Mouse (Mus musculus) midbrain, embryonic 16.5 days (tissue): ENCODE measurements around the gene Kcnip4. TPM values are rescaled to one million over a fixed set of nuclear protein-coding genes. Genes with fewer than 3 reads are reported as not detected.

Experiments
- ATAC-seq: fragments of 200-750 bp; cut with Nextera tagmentation; 2 replicates; pipeline ENCODE4 v1.8.0; 2017; ENCODE audit warnings: moderate TSS enrichment
- H3K27ac ChIP-seq: fragments of 300-500 bp; sonication (generic); 2 replicates; pipeline ENCODE4 v1.5.1; 2014; ENCODE audit warnings: mild to moderate bottlenecking, low read length, mixed read lengths
- H3K27me3 ChIP-seq: fragments of 300-500 bp; sonication (generic); 2 replicates; pipeline ENCODE4 v1.6.1; 2014; ENCODE audit warnings: low read depth, low read length, mixed read lengths; ENCODE audit not compliant: control insufficient read depth, insufficient read depth
- H3K36me3 ChIP-seq: fragments of 300-500 bp; sonication (generic); 2 replicates; pipeline ENCODE4 v1.6.1; 2014; ENCODE audit warnings: mild to moderate bottlenecking, low read length, moderate library complexity, mixed read lengths; ENCODE audit not compliant: control insufficient read depth, insufficient read depth
- H3K4me1 ChIP-seq: fragments of 300-500 bp; sonication (generic); 2 replicates; pipeline ENCODE4 v1.6.1; 2014; ENCODE audit warnings: mild to moderate bottlenecking, low read length, mixed read lengths; ENCODE audit not compliant: control insufficient read depth, insufficient read depth
- H3K4me2 ChIP-seq: fragments of 300-500 bp; sonication (generic); 2 replicates; pipeline ENCODE4 v1.6.1; 2014; ENCODE audit warnings: mild to moderate bottlenecking, low read length, mixed read lengths
- H3K4me3 ChIP-seq: fragments of 300-500 bp; sonication (generic); 2 replicates; pipeline ENCODE4 v1.5.1; 2014; ENCODE audit warnings: low read depth, mild to moderate bottlenecking, low read length, moderate library complexity, mixed read lengths
- H3K9ac ChIP-seq: fragments of 300-500 bp; sonication (generic); 2 replicates; pipeline ENCODE4 v1.6.1; 2014; ENCODE audit warnings: low read depth, low read length, mixed read lengths
- H3K9me3 ChIP-seq: fragments of 300-500 bp; sonication (generic); replicated peaks from 2 replicates; pipeline ENCODE4 v1.6.1; 2014; ENCODE audit warnings: mild to moderate bottlenecking, low read length, mixed read lengths; ENCODE audit not compliant: control insufficient read depth, poor library complexity, severe bottlenecking
- WGBS: fragments of 180-500 bp; shearing (Covaris S2); extraction: QIAGEN DNeasy Blood & Tissue Kit; methylation state at CpG from one replicate; pipeline ENCODE4 v1.1.7; 2014; 5-methylcytosine and 5-hydroxymethylcytosine counted together
- polyA plus RNA-seq: library from polyadenylated mRNA; unstranded; fragments of >200 nt; fragmentation: Nextera tagmentation; extraction: Ambion mirVana; gene quantifications from 2 replicates; pipeline ENCODE4 v1.2.1, GENCODE M21; 2015

Kcnip4 gene
- 19.7 and 22.7 TPM in 2 replicates for polyA plus RNA-seq

DNA sequence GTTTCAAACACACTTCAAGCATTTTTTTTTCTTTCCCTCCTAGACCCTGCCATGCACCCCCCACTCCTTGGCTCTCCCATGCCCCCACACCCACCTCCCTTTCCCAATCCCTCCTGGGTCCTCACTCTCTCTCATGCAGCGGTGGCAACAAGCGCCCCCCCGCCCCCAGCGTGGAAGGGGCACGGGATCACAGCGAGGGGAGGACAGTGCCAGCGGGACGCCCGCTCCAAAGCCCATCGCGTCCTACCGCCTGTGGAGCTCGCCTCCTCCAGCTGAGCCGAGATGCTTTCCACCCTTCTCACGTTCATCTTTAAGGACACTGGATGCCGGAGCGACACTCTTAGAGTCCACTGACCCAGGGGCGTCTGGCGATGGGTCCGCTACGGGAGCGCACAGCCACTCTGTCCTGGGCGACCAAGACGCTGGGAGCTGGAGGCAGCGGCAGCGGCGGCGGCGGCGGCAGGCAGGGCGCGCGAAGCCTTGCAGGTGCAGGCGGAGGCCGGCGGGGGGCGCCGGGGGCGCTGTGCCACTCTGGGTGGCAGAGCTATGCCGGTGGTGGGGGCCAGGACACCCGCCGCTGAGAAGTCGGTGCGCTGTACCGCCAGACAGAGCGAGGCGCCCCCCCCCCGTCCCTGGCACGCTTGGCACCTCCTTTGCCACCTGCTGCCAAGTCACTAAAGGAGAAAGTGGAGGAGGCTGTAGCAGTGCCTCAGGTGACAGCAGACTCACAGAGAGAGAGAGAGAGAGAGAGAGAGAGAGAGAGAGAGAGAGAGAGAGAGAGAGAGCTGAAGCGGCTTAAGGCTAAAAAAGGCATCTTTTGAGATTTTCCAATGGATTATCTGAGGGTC, at the start of gene Kcnip4:
Kcnip4 (minus strand) TSS at position 514 of the 848 bp plus-strand sequence.
- H3K4me3 ChIP-seq, result peak within 1 kb of the TSS; percentile 64
- H3K9me3 ChIP-seq, result no peaks in the 10 kb centered on the region
- H3K27me3 ChIP-seq, result peaks cover 5% of the 10 kb centered on the region; the same call in 1 of the 2 replicates
- no peak within 1 kb of the TSS for H3K27ac ChIP-seq
- no peaks in the 10 kb centered on the region; the same call in 1 of the 2 replicates for H3K4me1 ChIP-seq
- no peaks in the 10 kb centered on the region for H3K36me3 ChIP-seq
- H3K4me2 ChIP-seq, result peak within 1 kb of the TSS; percentile 93
- ATAC-seq, result peak; percentile 92
- WGBS, result 2% methylated on average over 46 of the region's 50 CpGs
- H3K9ac ChIP-seq, result peak within 1 kb of the TSS; percentile 76

DNA sequence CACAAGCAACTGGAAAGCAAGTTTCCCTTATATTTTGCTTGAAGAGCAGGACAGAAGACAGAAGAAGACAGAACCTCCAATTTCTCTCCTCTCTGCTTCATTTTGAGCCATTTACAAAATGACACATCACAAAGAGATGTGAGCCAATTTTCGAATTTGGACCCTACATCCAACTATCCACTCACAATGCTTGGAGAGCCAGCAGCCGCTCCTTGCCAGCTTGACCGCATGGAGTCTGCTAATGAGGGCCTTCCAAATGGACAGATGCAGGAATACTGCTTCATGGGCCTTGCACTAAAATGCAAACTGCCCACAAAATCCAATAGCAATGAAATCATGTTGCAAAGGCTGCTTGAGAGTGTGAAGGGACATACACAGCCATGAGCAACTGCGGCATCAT, 47.2 kb upstream of the Kcnip4 start:
- no peaks in the 10 kb centered on the region; the same call in 1 of the 2 replicates for H3K9me3 ChIP-seq
- ATAC-seq, result no peak
- no peaks in the 10 kb centered on the region for H3K36me3 ChIP-seq
- 87% methylated on average over 4 of the region's 4 CpGs for WGBS
- H3K4me3 ChIP-seq, result no peak overlapping the region
- no peak overlapping the region for H3K27ac ChIP-seq
- no peak overlapping the region for H3K9ac ChIP-seq
- H3K4me1 ChIP-seq, result no peaks in the 10 kb centered on the region
- H3K27me3 ChIP-seq, result no peaks in the 10 kb centered on the region
- H3K4me2 ChIP-seq, result no peak overlapping the region

DNA sequence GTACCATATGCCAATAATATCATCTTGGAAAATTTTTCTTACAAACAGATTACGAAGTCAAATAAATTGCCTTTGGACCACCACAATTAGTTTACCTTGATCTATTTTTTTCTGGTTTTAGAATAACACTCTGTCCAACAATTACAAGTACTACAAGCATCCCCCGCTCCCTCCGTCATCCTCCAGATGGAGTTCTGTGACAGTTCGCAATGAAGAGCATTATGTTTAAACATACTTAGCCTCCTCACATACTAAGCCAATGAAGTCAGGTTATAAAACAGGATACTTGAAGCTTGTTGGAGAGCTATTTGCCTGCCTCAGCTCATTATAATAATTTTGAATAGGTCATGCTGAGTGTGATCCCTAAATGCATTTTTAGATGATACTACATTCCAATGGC, 39.0 kb upstream of the Kcnip4 start:
- WGBS, result 88% methylated on average over 4 of the region's 4 CpGs
- no peak for ATAC-seq
- Histone ChIP-seq H3K4me2 (no peak overlapping the region), H3K27ac (no peak overlapping the region), H3K27me3 (no peaks in the 10 kb centered on the region), H3K4me3 (no peak overlapping the region), H3K4me1 (no peaks in the 10 kb centered on the region), H3K36me3 (no peaks in the 10 kb centered on the region), H3K9me3 (no peaks in the 10 kb centered on the region), H3K9ac (no peak overlapping the region)

DNA sequence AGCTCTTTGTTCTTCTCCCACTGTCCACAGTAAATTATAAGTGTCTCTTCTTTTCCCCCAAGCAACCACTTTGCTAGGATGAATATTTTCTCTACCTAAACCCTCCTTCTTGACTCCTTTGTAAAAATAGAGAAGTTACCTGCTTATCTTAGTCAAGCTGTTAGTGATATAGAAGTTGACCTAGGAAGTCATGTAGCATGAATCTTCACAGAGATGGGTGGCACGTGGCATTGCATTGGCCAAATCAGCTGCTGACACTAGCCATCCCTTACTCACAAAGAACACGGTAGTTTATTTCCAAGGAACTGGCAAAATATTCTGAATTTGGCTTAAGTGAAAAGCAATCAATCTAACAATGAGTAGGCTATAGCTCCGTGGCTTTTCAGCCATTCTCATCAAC, 32.7 kb upstream of the Kcnip4 start:
- ATAC-seq, result no peak
- H3K4me3 ChIP-seq, result no peak overlapping the region
- H3K4me2 ChIP-seq, result no peak overlapping the region
- H3K4me1 ChIP-seq, result no peaks in the 10 kb centered on the region
- WGBS, result 84% methylated on average over 3 of the region's 3 CpGs
- H3K27me3 ChIP-seq, result no peaks in the 10 kb centered on the region
- no peak overlapping the region for H3K27ac ChIP-seq
- no peaks in the 10 kb centered on the region for H3K9me3 ChIP-seq
- no peak overlapping the region for H3K9ac ChIP-seq
- H3K36me3 ChIP-seq, result no peaks in the 10 kb centered on the region

DNA sequence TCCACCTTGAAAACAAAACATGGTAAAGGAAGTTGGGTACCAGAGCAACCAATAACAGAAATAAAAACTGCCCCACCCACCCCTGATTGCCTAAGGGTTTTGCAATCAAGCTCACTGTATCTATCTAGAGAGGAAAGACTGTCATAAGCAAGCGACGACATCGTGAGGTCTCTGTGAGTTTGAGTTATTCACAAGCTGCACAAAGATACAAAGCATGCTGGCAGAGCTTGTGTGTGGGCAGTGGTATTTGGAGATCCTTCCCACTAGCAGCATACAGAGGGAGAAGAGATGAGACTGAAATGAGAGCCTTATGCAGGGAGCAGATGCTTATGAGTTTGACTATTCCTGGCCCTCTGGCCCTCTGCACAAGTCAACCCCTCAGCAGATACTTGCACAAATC, 23.2 kb upstream of the Kcnip4 start:
- no peaks in the 10 kb centered on the region for H3K27me3 ChIP-seq
- ATAC-seq, result no peak
- 90% methylated on average over 3 of the region's 3 CpGs for WGBS

DNA sequence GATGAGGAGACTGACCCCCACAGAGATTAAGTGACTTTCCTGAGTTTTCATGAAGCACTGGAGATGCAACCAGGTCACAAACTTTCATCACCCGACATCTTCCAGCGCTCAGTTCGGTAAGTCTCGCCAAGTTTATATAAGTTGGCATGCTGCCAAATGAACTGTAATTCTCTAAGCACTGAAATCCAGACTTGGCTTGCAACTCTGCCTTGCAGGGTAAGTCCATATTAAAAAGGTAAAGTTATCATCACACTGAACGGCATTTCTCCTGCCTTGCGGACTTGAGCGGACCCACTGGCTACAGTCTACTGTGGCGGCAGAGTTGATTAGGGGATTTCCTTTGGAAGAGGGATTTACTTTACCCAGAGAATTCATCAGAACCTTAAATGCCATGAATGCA, 4.7 kb upstream of the Kcnip4 start:
- Histone ChIP-seq H3K4me2 (no peak overlapping the region), H3K27me3 (no peaks in the 10 kb centered on the region), H3K4me3 (no peak overlapping the region), H3K9ac (no peak overlapping the region), H3K4me1 (no peaks in the 10 kb centered on the region; the same call in 1 of the 2 replicates), H3K9me3 (no peaks in the 10 kb centered on the region), H3K27ac (no peak overlapping the region), H3K36me3 (no peaks in the 10 kb centered on the region)
- ATAC-seq, result no peak
- 68% methylated on average over 8 of the region's 8 CpGs for WGBS

More for the DNA sequence above, 23.2 kb upstream of the Kcnip4 start:
- H3K4me3 ChIP-seq, result no peak overlapping the region
- H3K27ac ChIP-seq, result no peak overlapping the region
- no peak overlapping the region for H3K4me2 ChIP-seq
- no peaks in the 10 kb centered on the region for H3K4me1 ChIP-seq
- no peaks in the 10 kb centered on the region for H3K36me3 ChIP-seq
- no peaks in the 10 kb centered on the region for H3K9me3 ChIP-seq
- no peak overlapping the region for H3K9ac ChIP-seq

DNA sequence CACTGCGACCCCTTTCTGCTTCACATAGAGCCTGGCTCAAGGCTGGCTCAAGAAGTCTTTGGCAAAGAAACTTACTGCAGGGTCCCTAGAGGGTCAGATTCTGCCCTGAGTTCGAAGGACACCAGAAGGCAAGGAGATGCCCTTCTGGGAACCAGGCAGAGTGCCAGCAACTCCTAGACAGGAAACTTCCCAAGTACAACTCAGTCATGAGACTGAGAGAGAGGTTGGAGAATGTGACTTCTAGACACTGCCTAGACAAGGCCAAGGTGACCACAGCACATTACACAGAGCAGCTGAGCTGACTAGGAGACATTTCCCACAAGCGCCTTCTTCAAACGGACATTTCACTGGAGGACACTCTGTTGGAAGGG, 520 bp upstream of the Kcnip4 start:
- H3K27ac ChIP-seq, result no peak overlapping the region
- H3K27me3 ChIP-seq, result peaks cover 5% of the 10 kb centered on the region; the same call in 1 of the 2 replicates
- no peaks in the 10 kb centered on the region; the same call in 1 of the 2 replicates for H3K4me1 ChIP-seq
- H3K4me3 ChIP-seq, result peak overlapping the region; percentile 64
- peak overlapping the region; percentile 93 for H3K4me2 ChIP-seq
- 62% methylated on average over 4 of the region's 4 CpGs for WGBS
- peak; percentile 40; the same call in 1 of the 2 replicates for ATAC-seq
- H3K36me3 ChIP-seq, result no peaks in the 10 kb centered on the region
- no peak overlapping the region for H3K9ac ChIP-seq
- H3K9me3 ChIP-seq, result no peaks in the 10 kb centered on the region

DNA sequence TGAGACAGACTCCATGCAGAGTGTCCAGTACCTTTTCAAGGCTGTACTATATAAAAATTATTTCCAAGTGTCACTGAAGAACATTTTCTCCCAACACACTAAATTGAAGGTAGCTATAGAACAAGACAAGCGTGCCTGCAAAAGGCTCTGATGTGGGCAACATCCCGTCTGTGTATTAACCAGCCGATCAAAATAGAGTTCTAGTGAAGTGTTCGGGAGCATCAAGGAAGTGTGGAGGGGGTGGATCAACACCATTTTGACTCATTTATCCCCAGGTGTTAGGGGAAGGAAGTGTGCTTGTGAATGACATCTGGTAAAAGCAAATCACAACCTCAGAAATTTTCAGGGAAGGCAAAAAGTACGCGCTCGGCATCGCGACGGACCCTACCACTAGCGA, 712 bp downstream of the Kcnip4 start:
- Histone ChIP-seq H3K9ac (peak overlapping the region; percentile 76; the same call in 1 of the 2 replicates), H3K4me3 (peak overlapping the region; percentile 64), H3K36me3 (no peaks in the 10 kb centered on the region), H3K27ac (no peak overlapping the region), H3K4me2 (peak overlapping the region; percentile 93), H3K9me3 (no peaks in the 10 kb centered on the region), H3K27me3 (peaks cover 5% of the 10 kb centered on the region; the same call in 1 of the 2 replicates), H3K4me1 (no peaks in the 10 kb centered on the region; the same call in 1 of the 2 replicates)
- 5% methylated on average over 11 of the region's 11 CpGs for WGBS
- ATAC-seq, result peak; percentile 36; the same call in 1 of the 2 replicates

DNA sequence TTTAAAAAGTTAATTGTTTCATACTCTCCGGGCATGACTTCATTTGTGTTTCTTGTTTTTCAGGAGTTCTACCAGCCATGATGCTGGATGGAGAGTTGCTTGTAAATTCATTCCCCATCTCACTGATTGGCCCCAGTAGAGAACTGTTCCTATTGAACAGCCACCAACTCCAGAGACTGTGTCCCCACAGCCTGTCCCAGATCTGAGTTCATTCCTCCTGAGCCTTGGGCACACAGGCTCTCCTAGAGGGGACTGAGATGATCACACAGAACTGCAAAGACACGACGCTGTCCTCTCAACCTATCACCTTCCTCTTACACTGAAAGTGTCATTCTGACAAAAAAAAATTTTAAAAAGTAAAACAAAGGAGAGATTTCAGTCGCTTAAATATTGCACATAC, 1.7 kb downstream of the Kcnip4 start:
- Histone ChIP-seq H3K9ac (no peak overlapping the region), H3K4me3 (no peak overlapping the region), H3K4me1 (no peaks in the 10 kb centered on the region; the same call in 1 of the 2 replicates), H3K36me3 (no peaks in the 10 kb centered on the region), H3K27ac (no peak overlapping the region), H3K4me2 (no peak overlapping the region), H3K9me3 (no peaks in the 10 kb centered on the region), H3K27me3 (peaks cover 5% of the 10 kb centered on the region; the same call in 1 of the 2 replicates)
- ATAC-seq, result no peak
- WGBS, result 77% methylated on average over 4 of the region's 4 CpGs
